Mouse (Mus musculus): Measurements from ENCODE around the gene Gnb2.

The Gnb2 gene

DNA sequence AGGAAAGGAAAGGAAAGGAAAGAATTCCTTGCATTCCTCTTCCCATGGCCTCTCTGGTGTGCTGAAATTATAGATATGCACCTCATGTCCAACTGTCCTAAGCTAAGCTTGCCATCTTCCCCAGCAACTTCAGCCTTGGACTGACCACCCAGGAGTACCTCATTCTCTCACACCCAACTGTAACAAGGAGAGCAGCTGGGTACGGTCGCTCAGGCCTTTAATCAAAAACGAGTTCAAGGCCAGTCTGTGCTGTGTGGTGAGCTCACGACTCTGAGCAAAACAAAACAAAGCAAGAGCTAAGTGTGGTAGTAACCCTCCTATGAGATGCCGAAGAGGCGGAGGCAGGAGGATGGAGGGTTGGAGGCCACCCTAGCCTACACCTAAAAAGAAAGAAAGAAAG lies 7.7 kb upstream of the Gnb2 start:
- no peak for DNase-seq (ENCODE audit: low read depth, low spot score)

DNA sequence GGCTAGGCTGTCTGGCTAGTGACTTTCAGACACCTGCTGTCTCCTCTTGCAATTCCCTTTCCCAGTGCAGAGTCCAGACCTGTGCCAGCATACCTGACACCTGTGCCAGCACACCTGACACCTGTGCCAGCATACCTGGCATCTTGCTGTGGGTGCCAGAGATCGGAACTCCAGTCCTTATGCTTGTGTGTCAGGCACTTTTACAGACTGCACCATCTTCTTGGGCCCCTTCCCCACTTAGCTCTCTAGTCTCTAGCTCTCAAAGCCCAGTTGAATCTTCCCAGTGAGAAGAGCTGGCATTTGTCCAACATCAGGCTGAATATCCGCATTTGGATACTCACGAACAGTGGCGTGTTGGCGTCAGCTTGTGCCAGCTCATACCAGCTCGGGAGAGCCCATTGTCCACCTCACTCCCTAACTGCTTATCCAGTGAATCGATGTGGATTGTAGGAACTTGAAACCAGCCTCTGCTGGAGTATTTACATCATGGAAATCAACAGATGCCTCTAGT lies 6.0 kb upstream of the Gnb2 start:
- DNase-seq (ENCODE audit: low read depth, low spot score) = no peak

DNA sequence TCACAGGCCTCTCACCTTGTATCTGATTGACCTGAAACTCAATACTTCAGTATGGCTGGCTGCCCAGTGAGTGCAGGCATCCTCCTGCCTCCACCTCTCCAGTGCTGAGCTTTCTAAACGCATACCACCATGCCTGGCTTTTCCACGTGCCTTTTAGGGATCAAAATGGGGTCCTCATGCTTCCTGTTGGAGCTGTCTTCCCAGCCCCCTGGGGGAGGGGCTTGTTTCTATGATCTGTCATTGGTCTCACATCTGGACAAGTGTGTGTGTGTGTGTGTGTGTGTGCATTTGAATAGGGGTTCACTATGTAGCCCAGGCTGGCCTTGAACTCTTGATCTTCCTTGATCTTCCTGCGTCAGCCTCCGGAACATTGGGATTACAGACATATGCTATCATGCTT lies 4.2 kb upstream of the Gnb2 start:
- DNase-seq (ENCODE audit: low read depth, low spot score) = no peak

DNA sequence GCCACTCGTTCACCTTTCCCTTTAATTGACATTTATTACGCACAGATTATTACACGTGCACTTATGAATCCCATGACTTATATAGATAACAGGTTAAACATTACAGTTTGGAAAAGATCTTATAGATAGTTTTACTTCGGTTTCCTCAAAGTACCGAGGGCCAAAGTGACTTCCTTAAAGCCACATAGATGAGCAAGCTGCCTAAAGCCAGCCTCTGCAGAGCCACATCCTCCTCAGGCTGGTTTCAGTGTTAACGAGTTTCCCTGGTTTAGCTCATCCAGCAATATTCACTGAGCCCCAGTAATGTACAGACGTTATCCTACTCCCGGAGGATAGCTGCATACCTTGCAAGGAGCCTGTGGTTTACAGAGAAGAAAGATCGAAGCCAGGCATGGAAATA lies 2.0 kb upstream of the Gnb2 start:
- DNase-seq (ENCODE audit: low read depth, low spot score) = no peak

DNA sequence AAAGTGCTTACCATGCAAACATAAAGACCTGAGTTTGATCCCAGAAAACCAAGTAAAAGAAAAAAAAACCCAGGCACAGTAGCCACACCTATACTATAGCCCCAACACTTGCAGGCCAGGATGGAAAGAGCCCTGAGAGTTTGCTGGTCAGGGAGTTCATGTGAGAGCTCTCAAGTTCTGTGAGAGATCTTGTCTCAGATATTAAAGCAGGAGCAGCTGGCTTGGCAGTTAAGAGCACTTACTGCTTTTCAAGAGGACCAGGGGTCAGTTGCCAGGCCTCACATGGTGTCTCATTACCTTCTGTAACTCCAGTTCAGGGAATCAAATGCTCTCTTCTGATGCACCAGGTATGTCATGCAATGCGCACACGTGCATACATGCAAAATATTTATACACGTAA lies 1.5 kb upstream of the Gnb2 start:
- DNase-seq (ENCODE audit: low read depth, low spot score) = no peak

DNA sequence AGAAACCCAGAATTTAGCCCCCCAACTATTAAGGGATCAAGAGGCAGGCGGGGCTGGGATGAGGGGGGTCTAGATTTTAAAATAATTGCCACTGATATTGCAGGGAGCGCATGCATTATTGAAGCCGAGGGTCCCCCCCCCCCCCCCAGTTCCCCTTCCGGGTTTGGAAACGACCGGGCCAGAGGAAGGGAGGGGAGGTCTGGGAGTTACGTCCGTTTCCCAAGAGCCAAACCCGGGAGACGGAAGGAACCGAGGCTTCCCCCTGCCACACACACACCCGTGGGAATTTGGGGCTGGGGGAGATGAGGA lies 548 bp downstream of the Gnb2 start:
- DNase-seq (ENCODE audit: low read depth, low spot score) = no peak

DNA sequence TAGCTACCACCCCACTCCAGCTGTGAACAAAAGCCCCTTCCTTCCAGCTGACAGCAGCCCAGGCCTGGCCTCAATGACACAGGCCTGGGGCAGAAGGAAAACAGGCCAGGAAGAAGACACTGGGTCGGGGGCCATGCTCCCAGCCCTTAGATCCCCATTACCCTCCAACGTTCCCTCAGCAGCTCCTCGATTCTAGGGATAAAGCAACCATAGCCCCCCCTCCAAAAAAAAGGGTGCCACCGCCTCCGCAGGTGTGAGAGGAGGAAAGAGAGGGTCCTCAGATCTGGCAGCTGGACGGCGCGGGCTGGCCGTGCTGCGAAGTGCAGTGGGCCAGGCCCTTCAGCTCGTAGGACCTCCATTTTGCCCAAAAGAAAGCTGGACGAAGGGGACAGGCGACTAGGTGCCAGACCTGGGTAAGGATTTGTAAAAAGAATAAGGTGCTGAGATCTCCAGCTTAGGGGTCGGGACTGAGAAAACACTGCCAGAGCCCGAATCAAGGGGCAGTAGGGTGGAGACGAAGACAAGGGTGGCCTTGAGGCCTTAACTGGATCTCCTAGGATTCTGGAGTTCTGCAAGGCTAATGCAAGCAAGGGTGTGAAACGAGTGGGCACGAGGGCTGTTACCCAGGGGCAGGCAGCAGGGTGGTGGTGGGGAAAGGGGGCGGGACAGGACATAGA lies 1.0 kb downstream of the Gnb2 start:
- peak; percentile 58 for DNase-seq (ENCODE audit: low read depth, low spot score)

DNA sequence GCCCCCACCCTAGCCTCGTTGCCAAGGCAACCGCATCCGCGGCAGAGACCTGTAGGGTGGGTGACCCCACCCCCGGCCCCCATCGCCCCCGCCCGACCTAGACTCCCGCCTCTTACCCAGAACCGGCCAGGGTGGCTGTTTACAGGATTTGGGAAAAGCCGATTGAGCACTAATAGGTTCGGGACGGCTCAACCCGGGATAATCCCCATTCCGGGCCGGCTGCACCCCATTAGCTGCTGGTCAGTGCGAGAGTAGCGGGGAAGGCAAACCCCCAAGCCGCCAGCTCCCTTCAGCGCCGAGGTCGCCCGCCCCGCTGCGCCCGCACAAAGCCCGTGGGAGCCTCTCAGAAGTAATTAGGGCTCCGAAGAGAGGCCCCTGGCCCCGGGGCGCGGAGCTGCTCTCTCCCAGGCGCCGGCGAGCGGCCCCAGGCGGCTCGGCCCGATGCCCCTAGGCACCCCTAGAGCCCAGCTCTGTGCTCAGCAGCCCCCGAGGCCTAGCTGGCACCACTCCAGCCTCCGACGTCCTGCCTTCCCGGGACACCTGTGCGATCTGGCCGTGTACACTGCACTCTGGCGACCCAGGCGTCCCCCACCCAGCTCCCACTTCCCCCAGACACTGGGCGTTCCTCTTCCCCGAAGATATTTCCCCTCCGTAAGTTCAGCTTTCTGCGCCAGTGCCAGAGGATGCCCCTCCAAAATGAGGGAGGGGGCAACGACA lies 1.7 kb downstream of the Gnb2 start:
- peak; percentile 56 for DNase-seq (ENCODE audit: low read depth, low spot score)

DNA sequence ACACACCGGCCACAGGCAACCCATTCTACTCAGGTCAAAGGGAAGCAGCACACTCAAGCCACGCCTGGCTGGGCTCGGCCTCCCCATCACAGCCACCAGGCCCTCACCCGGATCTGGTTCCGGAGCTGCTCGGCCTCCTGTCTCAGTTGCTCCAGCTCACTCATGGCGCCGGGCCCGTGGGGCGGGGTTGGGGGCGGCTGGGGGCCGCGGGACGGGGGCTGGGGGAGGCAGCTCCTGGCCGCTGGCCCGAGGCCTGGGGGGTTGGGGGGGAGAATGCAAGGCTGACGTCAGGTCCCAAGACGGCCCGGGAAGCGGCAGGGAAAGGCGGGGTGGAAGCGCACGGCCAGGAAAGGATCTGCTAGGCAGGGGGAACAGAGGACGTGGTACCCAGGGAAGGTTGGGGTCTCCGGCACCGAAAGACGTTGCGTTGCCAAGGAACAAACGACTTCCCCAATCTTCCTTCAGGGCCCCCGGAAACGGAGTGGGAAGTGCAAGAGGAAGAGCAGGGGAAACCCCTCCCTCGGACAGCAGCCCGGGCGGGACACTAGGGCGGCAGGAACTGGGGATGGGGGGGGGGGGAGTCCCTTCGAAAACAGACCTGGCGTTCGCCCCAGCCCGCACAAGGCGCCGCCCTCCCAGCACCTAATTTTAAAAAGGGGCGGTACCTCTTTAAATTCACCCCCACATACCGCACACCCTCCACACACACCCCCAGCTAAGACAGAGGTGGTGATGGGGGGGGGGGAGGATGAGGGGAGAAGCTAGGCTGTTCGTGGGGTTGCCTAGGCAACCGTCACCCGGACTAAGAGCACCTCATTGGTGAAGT lies 2.5 kb downstream of the Gnb2 start:
- DNase-seq (ENCODE audit: low read depth, low spot score) = peak; percentile 86

DNA sequence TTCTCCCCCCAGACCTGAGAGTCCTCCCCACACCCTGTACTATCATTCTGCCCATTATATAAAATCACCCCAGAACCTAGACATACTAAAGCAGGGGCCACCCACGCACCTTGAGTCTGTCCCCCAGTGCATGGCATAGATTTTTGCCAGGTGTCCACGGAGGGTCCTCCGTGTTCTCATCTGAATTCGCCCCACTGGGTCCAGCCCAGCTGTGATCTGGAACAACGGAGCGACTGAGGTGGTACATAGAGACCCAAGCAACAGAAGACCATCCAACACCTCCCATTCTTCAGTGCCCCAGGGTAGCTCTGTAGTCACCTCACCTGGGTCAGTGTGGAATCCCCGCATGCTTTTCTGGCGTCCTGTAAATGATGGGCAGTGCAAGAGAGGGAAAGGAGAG lies 3.2 kb downstream of the Gnb2 start:
- no peak for DNase-seq (ENCODE audit: low read depth, low spot score)

DNA sequence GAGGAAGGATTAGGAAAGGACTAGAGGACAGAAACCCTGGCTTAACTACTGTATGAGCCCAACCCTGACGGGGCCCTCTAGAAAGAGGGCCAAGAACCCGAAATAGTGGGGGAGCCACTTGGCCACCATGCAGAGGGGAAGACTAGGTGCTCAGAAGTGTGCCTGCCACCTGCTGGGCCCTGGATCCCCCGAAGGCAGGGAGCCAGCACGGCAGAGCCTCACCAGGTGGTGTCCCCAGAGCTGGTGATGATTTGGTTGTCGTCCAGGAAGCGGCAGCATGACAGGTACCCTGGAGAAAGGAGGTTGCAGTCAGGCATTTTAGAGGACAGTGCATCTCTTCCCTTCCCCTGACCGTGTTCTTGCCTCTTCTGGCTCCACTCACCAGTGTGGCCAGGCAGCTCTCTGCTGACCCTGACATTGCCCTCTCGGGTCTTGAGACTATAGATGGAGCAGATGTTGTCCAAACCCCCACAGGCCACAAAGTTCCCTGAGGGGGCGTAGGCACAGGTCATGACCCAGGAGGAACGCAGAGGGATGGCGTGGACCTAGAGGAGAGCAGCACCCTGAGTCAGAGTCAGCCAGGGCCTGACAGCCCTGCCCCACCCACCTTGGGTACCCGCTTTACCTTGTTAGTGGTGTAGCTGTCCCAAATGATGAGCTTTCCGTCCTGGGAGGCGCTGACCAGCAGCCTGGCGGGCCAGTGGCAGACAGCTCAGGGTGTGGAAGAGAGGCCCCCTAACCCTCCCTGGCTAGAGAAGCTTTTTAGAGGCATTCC lies 3.9 kb downstream of the Gnb2 start:
- no peak for DNase-seq (ENCODE audit: low read depth, low spot score)

DNA sequence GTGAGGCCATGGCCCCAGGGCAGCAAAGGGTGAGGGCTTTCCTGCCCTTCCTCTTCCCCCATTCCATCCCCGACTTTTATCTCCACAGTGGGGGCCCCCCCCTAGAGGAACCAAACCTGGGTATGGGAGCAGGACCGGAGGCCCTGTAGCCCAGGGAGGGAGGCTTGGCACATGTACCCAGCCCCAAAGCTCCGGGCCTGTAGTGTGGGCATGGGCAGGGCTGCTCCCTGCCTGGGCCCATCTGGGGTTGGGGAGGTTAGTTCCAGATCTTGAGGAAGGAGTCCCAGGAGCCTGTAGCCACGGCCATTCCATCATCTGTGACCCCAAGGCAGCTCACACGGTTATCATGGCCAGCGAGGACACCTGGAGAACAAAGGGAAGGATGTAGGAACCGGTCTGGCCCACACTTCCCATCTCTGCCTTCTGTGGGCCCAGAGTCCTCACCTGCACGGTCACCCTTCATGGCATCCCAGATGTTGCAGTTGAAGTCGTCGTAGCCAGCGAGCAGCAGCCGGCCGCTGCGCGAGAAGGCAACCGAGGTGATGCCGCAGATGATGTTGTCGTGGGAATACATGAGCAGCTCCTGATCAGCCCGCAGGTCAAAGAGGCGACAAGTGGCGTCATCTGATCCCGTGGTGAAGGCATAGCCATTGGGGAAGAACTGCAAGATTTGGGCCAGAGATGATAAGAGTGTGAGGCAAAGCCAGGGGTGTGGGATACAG lies 4.9 kb downstream of the Gnb2 start:
- no peak for DNase-seq (ENCODE audit: low read depth, low spot score)

DNA sequence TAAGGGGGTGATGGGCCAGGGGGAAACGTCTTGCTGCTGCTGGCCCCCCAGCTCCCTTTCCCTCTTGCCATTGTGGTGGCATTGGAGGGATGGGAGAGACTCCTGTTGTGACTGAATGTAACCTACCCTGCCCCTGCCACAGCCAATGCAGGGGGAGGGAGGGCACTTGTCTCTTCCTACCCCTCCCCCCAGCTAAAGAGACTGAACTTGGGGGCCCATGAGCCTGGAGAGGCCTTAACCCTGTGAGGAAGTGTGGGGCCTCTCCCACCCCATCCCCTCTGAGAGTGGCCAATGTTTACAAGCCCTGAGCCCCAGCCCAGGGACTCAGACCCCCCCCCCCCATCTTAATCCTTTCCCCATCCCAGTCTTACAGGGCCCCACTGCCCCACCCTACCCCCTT lies 5.9 kb downstream of the Gnb2 start:
- DNase-seq (ENCODE audit: low read depth, low spot score) = no peak

DNA sequence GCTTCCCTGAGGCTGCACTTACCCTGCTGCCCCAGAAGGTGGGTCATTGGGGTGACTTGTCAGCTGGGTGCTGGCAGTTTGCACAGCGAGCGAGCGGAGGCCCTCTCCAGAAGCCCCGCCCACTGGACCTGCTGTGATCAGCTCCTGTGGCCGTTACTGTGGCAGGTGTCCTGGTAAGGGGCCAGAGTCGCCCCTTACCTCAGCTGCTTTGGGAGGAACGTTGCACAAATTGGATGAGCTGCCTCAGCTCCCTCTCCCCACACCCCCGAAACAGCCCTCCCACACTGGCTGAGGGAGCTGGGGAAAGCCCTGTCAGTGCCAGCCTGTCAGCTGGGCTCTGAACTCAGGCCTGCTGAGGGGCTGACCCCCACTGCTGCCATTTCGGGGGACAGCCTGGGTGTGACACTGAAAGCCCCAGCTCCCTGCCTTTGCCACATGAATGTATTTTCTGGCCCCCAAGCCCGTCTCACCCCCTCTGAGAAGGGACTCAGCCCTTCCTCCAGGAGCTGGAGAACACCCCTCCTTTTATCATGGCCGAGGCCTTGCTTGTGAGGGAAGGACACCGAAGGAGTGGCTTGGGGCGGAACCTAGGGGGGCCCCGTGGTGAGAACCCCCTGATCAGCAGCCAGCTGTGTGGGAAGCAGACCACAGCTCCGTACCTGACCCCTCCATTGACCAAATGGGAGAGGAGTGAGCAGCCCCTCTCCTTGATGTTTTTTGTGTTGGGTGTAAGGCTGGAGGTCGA lies 6.9 kb downstream of the Gnb2 start:
- peak; percentile 62 for DNase-seq (ENCODE audit: low read depth, low spot score)

DNA sequence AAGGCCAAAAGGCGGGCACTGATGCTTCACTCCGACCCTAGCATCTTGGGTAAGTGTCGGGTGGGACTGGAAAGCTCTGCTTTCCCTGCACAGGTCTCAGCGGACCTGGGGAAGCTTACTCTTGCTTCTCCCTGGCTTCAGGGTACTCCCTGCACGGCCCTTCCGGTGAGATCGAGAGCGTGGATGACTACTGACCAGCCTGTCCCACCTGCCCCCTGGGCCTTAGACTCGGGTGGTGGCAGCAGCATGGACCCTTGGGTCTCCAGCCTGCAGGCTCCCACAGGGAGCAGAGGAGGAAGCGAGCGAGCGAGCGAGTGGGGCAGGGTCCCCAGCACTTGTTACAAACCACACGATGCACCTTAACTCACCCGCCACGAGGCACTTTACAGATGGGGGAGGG lies 7.8 kb downstream of the Gnb2 start:
- DNase-seq (ENCODE audit: low read depth, low spot score) = no peak

DNA sequence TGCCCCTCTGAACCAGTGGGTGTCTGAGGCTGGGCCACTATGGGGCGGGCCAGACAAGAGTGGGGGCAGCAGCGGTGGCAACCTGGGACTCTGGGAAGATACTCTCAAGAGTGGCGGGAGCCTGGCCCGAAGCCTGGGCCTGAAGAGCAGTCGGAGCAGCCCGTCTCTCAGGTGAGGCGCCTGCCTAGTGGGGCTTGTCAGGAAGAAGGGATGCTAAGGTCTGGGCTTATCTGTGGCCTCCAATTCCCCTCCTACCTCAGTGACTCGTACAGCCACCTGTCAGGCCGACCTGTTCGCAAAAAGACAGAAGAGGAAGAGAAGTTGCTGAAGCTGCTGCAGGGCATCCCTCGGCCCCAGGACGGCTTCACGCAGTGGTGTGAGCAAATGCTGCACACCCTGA lies 8.6 kb downstream of the Gnb2 start:
- no peak for DNase-seq (ENCODE audit: low read depth, low spot score)

DNA sequence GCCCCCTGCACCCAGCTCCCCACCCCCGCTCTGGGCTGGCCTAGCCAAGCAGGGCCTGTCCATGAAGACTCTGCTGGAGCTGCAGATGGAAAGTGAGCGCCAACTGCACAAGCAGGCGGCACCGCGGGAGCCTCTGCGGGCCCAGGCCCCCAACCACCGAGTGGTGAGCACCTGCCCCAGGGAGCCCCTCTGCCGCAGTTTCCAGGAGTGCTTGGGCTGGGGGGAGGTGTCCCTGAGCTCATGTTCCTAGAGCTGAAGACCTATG lies 9.1 kb downstream of the Gnb2 start:
- DNase-seq (ENCODE audit: low read depth, low spot score) = no peak

DNA sequence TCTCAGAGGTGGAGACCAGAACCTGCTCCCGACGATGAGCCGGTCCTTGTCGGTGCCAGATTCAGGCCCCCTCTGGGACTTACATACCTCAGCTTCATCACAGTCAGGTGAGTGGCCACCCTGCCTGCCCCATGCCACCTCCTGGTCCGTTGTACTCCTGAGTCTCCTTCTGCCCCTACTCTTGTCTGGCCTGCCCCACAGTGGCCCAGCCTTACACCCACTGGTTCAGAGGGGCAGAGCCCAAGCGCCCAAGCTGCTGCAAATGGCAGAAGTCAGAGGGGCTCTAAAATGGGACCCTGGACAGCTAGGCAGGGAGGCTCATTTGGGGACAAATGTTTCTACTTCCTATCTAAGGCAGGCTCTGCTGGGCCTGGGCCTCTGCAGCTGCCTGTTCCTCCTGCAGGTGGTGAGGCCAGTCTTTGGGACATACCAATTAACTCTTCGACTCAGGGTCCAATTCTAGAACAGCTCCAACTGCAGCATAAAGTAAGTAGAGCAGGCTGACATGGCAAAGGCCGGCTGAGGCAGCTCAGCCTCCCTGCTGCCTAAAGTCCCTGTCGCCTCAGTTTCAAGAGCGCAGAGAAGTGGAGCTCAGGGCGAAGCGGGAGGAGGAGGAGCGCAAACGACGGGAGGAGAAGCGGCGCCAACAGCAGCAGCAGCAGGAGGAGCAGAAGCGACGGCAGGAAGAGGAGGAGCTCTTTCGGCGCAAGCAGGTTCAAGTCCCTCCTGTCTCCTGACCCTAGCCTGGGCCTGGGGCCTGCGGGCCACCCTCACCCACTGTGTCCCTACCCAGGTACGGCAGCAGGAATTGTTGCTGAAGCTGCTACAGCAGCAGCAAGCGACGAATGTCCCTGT lies 9.7 kb downstream of the Gnb2 start:
- no peak for DNase-seq (ENCODE audit: low read depth, low spot score)

DNA sequence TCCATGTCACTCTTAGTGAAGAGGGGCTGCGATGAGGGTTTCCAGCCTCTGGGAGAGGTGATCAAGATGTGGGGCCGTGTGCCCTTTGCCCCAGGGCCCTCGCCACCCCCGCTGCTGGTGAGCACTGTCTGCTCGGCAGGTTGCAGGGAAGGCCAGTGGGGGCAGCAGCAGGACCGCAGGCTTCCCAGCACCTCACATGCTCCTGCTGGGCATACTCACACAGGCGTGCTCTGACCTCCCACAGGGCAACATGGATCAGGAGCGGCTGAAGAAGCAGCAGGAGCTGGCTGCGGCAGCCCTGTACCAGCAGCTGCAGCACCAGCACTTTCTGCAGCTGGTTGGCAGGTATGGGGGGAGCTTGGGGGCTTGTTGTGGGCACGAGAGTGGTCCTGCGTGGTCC lies 10.6 kb downstream of the Gnb2 start:
- no peak for DNase-seq (ENCODE audit: low read depth, low spot score)

DNA sequence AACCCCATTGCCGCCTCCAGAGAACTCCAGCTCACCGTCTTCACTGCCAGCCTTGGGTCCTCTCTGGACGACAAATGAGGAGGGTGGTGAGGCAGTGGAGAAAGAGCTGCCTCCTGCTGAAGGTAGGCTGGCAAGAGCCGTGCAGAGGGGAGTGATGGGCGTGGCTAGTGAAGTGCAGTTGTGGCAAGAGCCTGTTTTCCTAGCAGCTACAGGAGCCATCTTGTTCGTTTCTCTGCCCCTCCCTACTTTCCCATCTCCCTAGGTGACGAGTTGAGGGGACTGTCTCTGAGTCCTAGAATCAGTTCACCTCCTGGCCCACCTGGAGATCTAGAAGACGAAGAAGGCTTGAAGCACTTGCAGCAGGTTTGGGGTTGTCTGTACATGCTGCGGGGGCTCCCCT lies 11.4 kb downstream of the Gnb2 start:
- DNase-seq (ENCODE audit: low read depth, low spot score) = no peak
